Mouse (Mus musculus): ENCODE results near the gene Zdhhc20.

- TF ChIP-seq EP300 (IDR thresholded peaks at IDR 0.05; ENCODE audit: insufficient read depth, low read depth, low read length): no peak
- no peak for TF ChIP-seq CTCF (IDR thresholded peaks at IDR 0.05; ENCODE audit: low read depth, low read length)
These were observed 45.5 kb downstream of the Zdhhc20 start for GRCm38 (mm10) chr14:57844535-57844934.

Data from ES-Bruce4 (cell line).